Comparison of ENCODE assay signal across 18 mouse cellular contexts in the genomic region with DNA sequence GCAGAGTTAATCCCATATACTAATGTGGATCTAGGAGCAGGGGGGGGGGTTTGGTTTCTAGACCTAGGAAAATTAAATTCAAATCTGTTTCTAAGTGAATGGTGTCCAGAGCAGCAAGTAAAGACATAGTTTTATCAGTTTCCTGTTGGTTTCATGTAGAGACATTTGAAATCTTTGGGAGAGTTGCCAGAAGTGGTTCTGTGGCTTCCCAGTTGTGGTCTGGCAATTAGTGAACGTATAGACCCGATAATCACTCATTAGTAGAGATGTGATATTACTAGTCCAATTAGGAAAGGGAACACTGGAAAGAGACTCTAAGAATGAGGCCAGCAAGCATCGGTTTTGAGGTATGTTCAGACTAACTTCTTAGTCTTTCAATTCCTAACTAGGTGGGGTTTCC.
"Had no signal": no experiment of that assay in that cellular context is flagged by ENCODE, and none has a peak within 500 bp of the region (broad histone marks: within the 10 kb centered on the region; RNA-seq: fewer than 3 reads in every experiment).

No protein-coding gene starts in this region.

- H3K9ac ChIP-seq: liver, embryonic 15.5 days; liver, postnatal 0 days; lung, embryonic 15.5 days; midbrain, embryonic 13.5 days; midbrain, embryonic 15.5 days; stomach, embryonic 15.5 days had no signal

- H3K4me1 ChIP-seq: liver, embryonic 15.5 days; lung, embryonic 15.5 days; megakaryocyte, embryonic 14.5 days; midbrain, embryonic 13.5 days; midbrain, embryonic 15.5 days; stomach, embryonic 15.5 days had no signal

- ATAC-seq: liver, postnatal 0 days; lung, postnatal 0 days; midbrain, embryonic 13.5 days; midbrain, embryonic 15.5 days had no signal

- H3K27me3 ChIP-seq: liver, embryonic 15.5 days; lung, embryonic 15.5 days; megakaryocyte, embryonic 14.5 days; midbrain, embryonic 13.5 days; midbrain, embryonic 15.5 days; stomach, embryonic 15.5 days had no signal

- H3K36me3 ChIP-seq: liver, embryonic 15.5 days; lung, embryonic 15.5 days; midbrain, embryonic 13.5 days; midbrain, embryonic 15.5 days; stomach, embryonic 15.5 days had no signal

- H3K4me3 ChIP-seq: liver, embryonic 15.5 days; lung, embryonic 15.5 days; megakaryocyte, embryonic 14.5 days; midbrain, embryonic 13.5 days; midbrain, embryonic 15.5 days; stomach, embryonic 15.5 days had no signal

- H3K9me3 ChIP-seq: liver, embryonic 15.5 days; lung, embryonic 15.5 days; megakaryocyte, embryonic 14.5 days; midbrain, embryonic 13.5 days; midbrain, embryonic 15.5 days; stomach, embryonic 15.5 days had no signal

- H3K27ac ChIP-seq: liver, embryonic 15.5 days; lung, embryonic 15.5 days; macrophage; midbrain, embryonic 13.5 days; midbrain, embryonic 15.5 days; stomach, embryonic 15.5 days; stomach, postnatal 0 days had no signal

- H3K4me2 ChIP-seq: liver, embryonic 15.5 days; lung, embryonic 15.5 days; midbrain, embryonic 11.5 days; midbrain, embryonic 13.5 days; midbrain, embryonic 15.5 days; stomach, embryonic 15.5 days had no signal

- DNase-seq: liver, postnatal 0 days; lung, adult 2 months; lung, postnatal 14 days; lung, postnatal 36 days; right cerebral cortex, postnatal 14 days; thymus, adult 2 months; thymus, postnatal 25 days; thymus, postnatal 4 days had no signal
